ENCODE assay signal across 15 mouse cellular contexts in the genomic region with DNA sequence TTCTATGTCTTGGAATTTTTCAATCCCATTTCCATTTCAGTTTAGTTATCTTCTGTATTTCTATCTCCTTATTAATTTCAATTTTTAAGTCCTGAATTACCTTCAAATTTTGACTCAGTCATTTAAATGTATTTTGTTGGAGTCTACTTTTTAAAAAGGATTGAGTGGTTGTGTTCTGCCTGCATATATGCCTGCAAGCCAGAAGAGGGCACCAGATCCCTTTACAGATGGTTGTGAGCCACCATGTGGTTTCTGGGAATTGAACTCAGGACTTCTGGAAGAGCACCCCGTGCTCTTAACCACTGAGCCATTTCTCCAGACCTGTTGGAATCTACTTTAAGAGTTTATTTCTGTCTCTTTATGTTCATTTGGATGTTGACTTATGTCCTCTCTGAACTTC. TPM values are rescaled to one million over a fixed set of nuclear protein-coding genes. Genes with fewer than 3 reads are reported as not detected.
DNase-seq lines count a peak whose midpoint lies in the region; ATAC-seq and TF ChIP-seq lines count a peak whose summit lies in the region.
"Had no signal": no experiment of that assay in that cellular context is flagged by ENCODE, and none has a peak within 500 bp of the region (broad histone marks: within the 10 kb centered on the region; RNA-seq: fewer than 3 reads in every experiment).

No protein-coding gene starts in this region.

- TF ChIP-seq POLR2A in cortical plate, adult 2 months (IDR thresholded peaks at IDR 0.05; ENCODE audit: extremely low read depth, insufficient read depth, low read length): no peak

- H3K36me3 ChIP-seq in kidney, postnatal 0 days (ENCODE audit: insufficient read depth, low read length): no peaks in the 10 kb centered on the region
- H3K36me3 ChIP-seq in kidney, embryonic 16.5 days (ENCODE audit: insufficient read depth, low read length): no peaks in the 10 kb centered on the region

- H3K9ac ChIP-seq in kidney, postnatal 0 days (ENCODE audit: low read depth, low read length): no peak overlapping the region
- H3K9ac ChIP-seq in kidney, embryonic 16.5 days (replicated peaks; ENCODE audit: low read length): no peak overlapping the region

- DNase-seq in adrenal gland, postnatal 10 days: peak; percentile 20
- no peak for DNase-seq in adrenal gland, adult 8-10 months
- no peak for DNase-seq in kidney, postnatal 0 days (ENCODE audit: low spot score)
- peak; percentile 20 for DNase-seq in A20 (ENCODE audit: low read depth, low spot score)
- DNase-seq in urinary bladder, postnatal 10 days (ENCODE audit: low spot score): no peak
- DNase-seq in gastrocnemius, postnatal 25 days: no peak
- DNase-seq: cerebellum, postnatal 14 days; gastrocnemius, postnatal 36 days; heart, postnatal 14 days; kidney, postnatal 10 days; lung, postnatal 14 days; thymus, postnatal 25 days had no signal

- WGBS in kidney, postnatal 0 days: 24% methylated on average over 1 of the region's 1 CpGs
- WGBS in kidney, embryonic 16.5 days: 28% methylated on average over 1 of the region's 1 CpGs

- H3K9me3 ChIP-seq in kidney, postnatal 0 days (replicated peaks; ENCODE audit: low read length): no peaks in the 10 kb centered on the region
- no peaks in the 10 kb centered on the region for H3K9me3 ChIP-seq in kidney, embryonic 16.5 days (ENCODE audit: low read length)

- H3K27ac ChIP-seq in kidney, postnatal 0 days: no peak overlapping the region
- no peak overlapping the region for H3K27ac ChIP-seq in kidney, embryonic 16.5 days (ENCODE audit: low read length)
- no peak overlapping the region for H3K27ac ChIP-seq in cortical plate, adult 2 months (ENCODE audit: insufficient read depth, low read length)

- H3K4me2 ChIP-seq in kidney, postnatal 0 days (ENCODE audit: low read length): no peak overlapping the region
- H3K4me2 ChIP-seq in kidney, embryonic 16.5 days (replicated peaks; ENCODE audit: low read depth, low read length): no peak overlapping the region

- no peak for ATAC-seq in kidney, postnatal 0 days (replicated peaks; ENCODE audit: low FRiP score, low read depth)
- ATAC-seq in kidney, embryonic 16.5 days (ENCODE audit: low FRiP score, low TSS enrichment): no peak

- TF ChIP-seq CTCF in kidney, postnatal 0 days (IDR thresholded peaks at IDR 0.05; ENCODE audit: low read depth): peak; percentile 78
- TF ChIP-seq CTCF in cortical plate, adult 2 months (IDR thresholded peaks at IDR 0.05; ENCODE audit: extremely low read depth, insufficient read depth, low read length): peak; percentile 30; the same call in 1 of the 2 replicates

- H3K4me1 ChIP-seq in kidney, postnatal 0 days (replicated peaks; ENCODE audit: insufficient read depth, low read length): no peaks in the 10 kb centered on the region
- H3K4me1 ChIP-seq in kidney, embryonic 16.5 days (ENCODE audit: insufficient read depth, low read length): no peaks in the 10 kb centered on the region
- H3K4me1 ChIP-seq in cortical plate, adult 2 months (ENCODE audit: control insufficient read depth, insufficient read depth, low read length): no peaks in the 10 kb centered on the region

- H3K27me3 ChIP-seq in kidney, postnatal 0 days (ENCODE audit: insufficient read depth, low read length): no peaks in the 10 kb centered on the region
- no peaks in the 10 kb centered on the region for H3K27me3 ChIP-seq in kidney, embryonic 16.5 days (ENCODE audit: insufficient read depth, low read length)

- no peak overlapping the region for H3K4me3 ChIP-seq in kidney, postnatal 0 days (replicated peaks; ENCODE audit: low read depth, low read length)
- H3K4me3 ChIP-seq in kidney, embryonic 16.5 days (ENCODE audit: low read length): no peak overlapping the region
- H3K4me3 ChIP-seq in cortical plate, adult 2 months (ENCODE audit: insufficient read depth, low read length): no peak overlapping the region

RNA-seq across cellular contexts. Expression of gene Omt2a, which starts 4.9 kb away (rescaled TPM):
- not detected for total RNA-seq in adrenal gland, postnatal 10 days (2021)
- total RNA-seq in adrenal gland, adult 8-10 months (2022): not detected
- polyA plus RNA-seq in kidney, postnatal 0 days (2015; fragmentation: Nextera tagmentation; extraction: Ambion mirVana): not detected in 2 replicates
- polyA plus RNA-seq in kidney, embryonic 16.5 days (2015; fragmentation: Nextera tagmentation; extraction: Ambion mirVana): not detected in 2 replicates
- not detected in 2 replicates for polyA plus RNA-seq in cortical plate, adult 2 months (2012; rRNA removed)
- total RNA-seq in gastrocnemius, postnatal 25 days (2021): not detected
- total RNA-seq: gastrocnemius, postnatal 36 days; heart, postnatal 14 days; left cerebral cortex, postnatal 14 days had no signal

RNA-seq across cellular contexts. Expression of gene Omt2b, which starts 7.9 kb away (rescaled TPM):
- not detected for total RNA-seq in adrenal gland, postnatal 10 days (2021)
- not detected for total RNA-seq in adrenal gland, adult 8-10 months (2022)
- not detected in 2 replicates for polyA plus RNA-seq in kidney, postnatal 0 days (2015; fragmentation: Nextera tagmentation; extraction: Ambion mirVana)
- polyA plus RNA-seq in kidney, embryonic 16.5 days (2015; fragmentation: Nextera tagmentation; extraction: Ambion mirVana): not detected in 2 replicates
- polyA plus RNA-seq in cortical plate, adult 2 months (2012; rRNA removed): not detected in 2 replicates
- not detected for total RNA-seq in gastrocnemius, postnatal 25 days (2021)
- total RNA-seq: gastrocnemius, postnatal 36 days; heart, postnatal 14 days; left cerebral cortex, postnatal 14 days had no signal

RNA-seq across cellular contexts. Expression of gene Gm10639, which starts 29.8 kb away (rescaled TPM):
- not detected for total RNA-seq in adrenal gland, postnatal 10 days (2021)
- under 1 TPM in 1 of 4 experiments, not detected in 3; 0.46 TPM for total RNA-seq in adrenal gland, adult 8-10 months (2022)
- 77.2 and 80.9 TPM in 2 replicates for polyA plus RNA-seq in kidney, postnatal 0 days (2015; fragmentation: Nextera tagmentation; extraction: Ambion mirVana)
- polyA plus RNA-seq in kidney, embryonic 16.5 days (2015; fragmentation: Nextera tagmentation; extraction: Ambion mirVana): 30.2 and 34.9 TPM in 2 replicates
- not detected in 2 replicates for polyA plus RNA-seq in cortical plate, adult 2 months (2012; rRNA removed)
- total RNA-seq in gastrocnemius, postnatal 25 days (2021): not detected
- total RNA-seq: gastrocnemius, postnatal 36 days; heart, postnatal 14 days; left cerebral cortex, postnatal 14 days had no signal

RNA-seq across cellular contexts. Expression of gene Gsta2, which starts 36.1 kb away (rescaled TPM):
- 1 to 10 TPM; 1.8 to 7.9 TPM for total RNA-seq in adrenal gland, postnatal 10 days (2021)
- 1 to 10 TPM in 2 of 4 experiments, not detected in 2; 6.1 to 7.5 TPM for total RNA-seq in adrenal gland, adult 8-10 months (2022)
- 301 and 320 TPM in 2 replicates for polyA plus RNA-seq in kidney, postnatal 0 days (2015; fragmentation: Nextera tagmentation; extraction: Ambion mirVana)
- polyA plus RNA-seq in kidney, embryonic 16.5 days (2015; fragmentation: Nextera tagmentation; extraction: Ambion mirVana): 92.0 and 109 TPM in 2 replicates
- polyA plus RNA-seq in cortical plate, adult 2 months (2012; rRNA removed): 0.28 and 0.44 TPM in 2 replicates
- not detected for total RNA-seq in gastrocnemius, postnatal 25 days (2021)
- total RNA-seq: gastrocnemius, postnatal 36 days; heart, postnatal 14 days; left cerebral cortex, postnatal 14 days had no signal

RNA-seq across cellular contexts. Expression of gene Dppa5a, which starts 48.5 kb away (rescaled TPM):
- total RNA-seq in adrenal gland, postnatal 10 days (2021): under 1 TPM in 1 of 2 experiments, not detected in 1; 0.51 TPM
- total RNA-seq in adrenal gland, adult 8-10 months (2022): not detected
- 0.20 and 0.24 TPM in 2 replicates for polyA plus RNA-seq in kidney, postnatal 0 days (2015; fragmentation: Nextera tagmentation; extraction: Ambion mirVana)
- polyA plus RNA-seq in kidney, embryonic 16.5 days (2015; fragmentation: Nextera tagmentation; extraction: Ambion mirVana): 0.27 TPM in 1 of 2 replicates, not detected in the other
- 0.26 TPM in 1 of 2 replicates, not detected in the other for polyA plus RNA-seq in cortical plate, adult 2 months (2012; rRNA removed)
- total RNA-seq in gastrocnemius, postnatal 25 days (2021): not detected
- total RNA-seq: gastrocnemius, postnatal 36 days; heart, postnatal 14 days; left cerebral cortex, postnatal 14 days had no signal

Comparison
In these comparisons a context has a peak if more than half of its experiments do, and no peak if none do; other contexts are left out.
1. DNase-seq: peak in adrenal gland, postnatal 10 days (single experiment) and A20 (single experiment); none in adrenal gland, adult 8-10 months (single experiment), kidney, postnatal 0 days (single experiment), urinary bladder, postnatal 10 days (single experiment) and gastrocnemius, postnatal 25 days (single experiment).